In the genomic region with DNA sequence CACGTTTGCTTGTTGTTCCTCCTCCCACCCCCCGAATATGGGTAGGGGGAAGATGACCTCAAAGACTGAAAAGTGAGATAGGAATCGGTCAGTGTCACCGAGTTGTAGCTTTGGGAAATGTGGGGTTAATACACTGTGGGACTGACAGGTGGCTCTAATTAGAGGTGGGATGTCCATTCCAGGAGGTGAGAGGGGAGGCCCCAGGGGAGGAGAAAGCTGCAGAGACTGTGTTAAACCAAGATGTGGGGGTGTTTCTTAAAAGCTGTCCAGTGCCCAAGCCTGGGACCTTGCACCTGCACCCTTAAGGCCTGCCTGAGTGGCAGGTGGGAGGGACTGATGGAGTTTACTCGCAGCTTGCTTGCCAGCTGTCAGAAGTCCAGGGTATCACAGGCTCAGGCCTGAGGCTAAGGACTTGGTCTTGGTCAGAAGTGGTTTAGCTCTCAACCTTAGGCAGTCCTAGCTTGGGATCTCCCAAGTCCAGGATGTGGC, we compare ENCODE assay signal across 8 mouse cellular contexts. TPM values are rescaled to one million over a fixed set of nuclear protein-coding genes. Genes with fewer than 3 reads are reported as not detected.
A peak's percentile ranks its signal among the peaks of the same experiment; 100 is the strongest.
DNase-seq lines count a peak whose midpoint lies in the region; ATAC-seq and TF ChIP-seq lines count a peak whose summit lies in the region.

No protein-coding gene starts in this region.

- peak overlapping the region; percentile 90 for H3K4me3 ChIP-seq in megakaryocyte, embryonic 14.5 days (replicated peaks)
- H3K4me3 ChIP-seq in forebrain, postnatal 0 days (ENCODE audit: low read depth, low read length): peak overlapping the region; percentile 34; the same call in 1 of the 2 replicates
- peak overlapping the region; percentile 50 for H3K4me3 ChIP-seq in kidney, embryonic 14.5 days (ENCODE audit: low read length)

- H3K4me2 ChIP-seq in forebrain, postnatal 0 days (ENCODE audit: low read depth): peak overlapping the region; percentile 68
- H3K4me2 ChIP-seq in kidney, embryonic 14.5 days (replicated peaks; ENCODE audit: low read depth, low read length): peak overlapping the region; percentile 91

- H3K27me3 ChIP-seq in megakaryocyte, embryonic 14.5 days (replicated peaks): peaks cover 20% of the 10 kb centered on the region
- peaks cover 48% of the 10 kb centered on the region for H3K27me3 ChIP-seq in forebrain, postnatal 0 days (ENCODE audit: insufficient read depth, low read length)
- peaks cover 51% of the 10 kb centered on the region for H3K27me3 ChIP-seq in kidney, embryonic 14.5 days (ENCODE audit: control insufficient read depth, insufficient read depth, low read length)

- H3K4me1 ChIP-seq in megakaryocyte, embryonic 14.5 days: peaks cover 95% of the 10 kb centered on the region
- H3K4me1 ChIP-seq in forebrain, postnatal 0 days (ENCODE audit: insufficient read depth): peaks cover 6% of the 10 kb centered on the region; the same call in 1 of the 2 replicates
- H3K4me1 ChIP-seq in kidney, embryonic 14.5 days (ENCODE audit: control insufficient read depth, insufficient read depth, low read length): peaks cover 32% of the 10 kb centered on the region

- DNase-seq in forebrain, postnatal 0 days: no peak
- peak; percentile 81 for DNase-seq in lung, postnatal 10 days
- DNase-seq in ovary, postnatal 36 days (ENCODE audit: low spot score): no peak
- no peak for DNase-seq in frontal cortex, postnatal 36 days (ENCODE audit: low spot score in 2 of 2)

- no peak overlapping the region for H3K27ac ChIP-seq in forebrain, postnatal 0 days (ENCODE audit: low read depth, low read length)
- H3K27ac ChIP-seq in kidney, embryonic 14.5 days (ENCODE audit: low read depth, low read length): no peak overlapping the region

- TF ChIP-seq CTCF in forebrain, postnatal 0 days (IDR thresholded peaks at IDR 0.05; ENCODE audit: low read depth): no peak

- WGBS in forebrain, postnatal 0 days: 21% methylated on average over 5 of the region's 5 CpGs
- WGBS in kidney, embryonic 14.5 days: 9% methylated on average over 5 of the region's 5 CpGs

- peak overlapping the region; percentile 45; the same call in 1 of the 2 replicates for H3K9ac ChIP-seq in forebrain, postnatal 0 days
- H3K9ac ChIP-seq in kidney, embryonic 14.5 days (ENCODE audit: low read depth, low read length): peak overlapping the region; percentile 65

- no peaks in the 10 kb centered on the region for H3K9me3 ChIP-seq in megakaryocyte, embryonic 14.5 days
- no peaks in the 10 kb centered on the region for H3K9me3 ChIP-seq in forebrain, postnatal 0 days (ENCODE audit: low read length)
- H3K9me3 ChIP-seq in kidney, embryonic 14.5 days (ENCODE audit: control insufficient read depth, low read length): no peaks in the 10 kb centered on the region

- H3K36me3 ChIP-seq in megakaryocyte, embryonic 14.5 days (replicated peaks; ENCODE audit: low read length): peaks cover 55% of the 10 kb centered on the region
- H3K36me3 ChIP-seq in forebrain, postnatal 0 days (ENCODE audit: insufficient read depth): peaks cover 16% of the 10 kb centered on the region
- H3K36me3 ChIP-seq in kidney, embryonic 14.5 days (ENCODE audit: control insufficient read depth, insufficient read depth, low read length): no peaks in the 10 kb centered on the region; the same call in 1 of the 2 replicates

- ATAC-seq in megakaryocyte, adult 5-6 weeks (ENCODE audit: poor library complexity, severe bottlenecking): no peak
- ATAC-seq in forebrain, postnatal 0 days: no peak
- ATAC-seq in kidney, embryonic 14.5 days (ENCODE audit: low FRiP score, low TSS enrichment): no peak
- no peak for ATAC-seq in frontal cortex, adult (ENCODE audit: low TSS enrichment)

RNA-seq across cellular contexts. Expression of a gene that starts 1.5 kb away (rescaled TPM):
- polyA plus RNA-seq in megakaryocyte, embryonic 14.5 days (2012; ENCODE audit: insufficient read depth, low replicate concordance): 19.4 and 29.4 TPM in 2 replicates
- total RNA-seq in megakaryocyte, adult 5-6 weeks (2015): 1.6 and 1.8 TPM in 2 replicates
- total RNA-seq in megakaryocyte, adult 5-6 weeks (2017): 1.5 and 2.0 TPM in 2 replicates
- total RNA-seq in forebrain, postnatal 0 days (2014; rRNA removed): 4.5 and 7.2 TPM in 2 replicates
- 5.2 and 6.7 TPM in 2 replicates for polyA plus RNA-seq in forebrain, postnatal 0 days (2015; fragmentation: Nextera tagmentation; extraction: Ambion mirVana)
- polyA plus RNA-seq in kidney, embryonic 14.5 days (2014; fragmentation: Nextera tagmentation; extraction: Ambion mirVana): 13.1 and 13.4 TPM in 2 replicates

RNA-seq across cellular contexts. Expression of a gene that starts 4.8 kb away (rescaled TPM):
- polyA plus RNA-seq in megakaryocyte, embryonic 14.5 days (2012; ENCODE audit: insufficient read depth, low replicate concordance): 56.1 and 168 TPM in 2 replicates
- 13.3 and 16.8 TPM in 2 replicates for total RNA-seq in megakaryocyte, adult 5-6 weeks (2015)
- 21.6 and 26.4 TPM in 2 replicates for total RNA-seq in megakaryocyte, adult 5-6 weeks (2017)
- 55.8 and 62.4 TPM in 2 replicates for total RNA-seq in forebrain, postnatal 0 days (2014; rRNA removed)
- polyA plus RNA-seq in forebrain, postnatal 0 days (2015; fragmentation: Nextera tagmentation; extraction: Ambion mirVana): 12.4 and 18.7 TPM in 2 replicates
- 93.2 and 108 TPM in 2 replicates for polyA plus RNA-seq in kidney, embryonic 14.5 days (2014; fragmentation: Nextera tagmentation; extraction: Ambion mirVana)

RNA-seq across cellular contexts. Expression of a gene that starts 7.4 kb away (rescaled TPM):
- 230 and 314 TPM in 2 replicates for polyA plus RNA-seq in megakaryocyte, embryonic 14.5 days (2012; ENCODE audit: insufficient read depth, low replicate concordance)
- total RNA-seq in megakaryocyte, adult 5-6 weeks (2015): 31.2 and 34.5 TPM in 2 replicates
- total RNA-seq in megakaryocyte, adult 5-6 weeks (2017): 9.1 and 12.3 TPM in 2 replicates
- 6.2 and 7.7 TPM in 2 replicates for total RNA-seq in forebrain, postnatal 0 days (2014; rRNA removed)
- polyA plus RNA-seq in forebrain, postnatal 0 days (2015; fragmentation: Nextera tagmentation; extraction: Ambion mirVana): 18.3 and 22.4 TPM in 2 replicates
- polyA plus RNA-seq in kidney, embryonic 14.5 days (2014; fragmentation: Nextera tagmentation; extraction: Ambion mirVana): 27.4 and 31.9 TPM in 2 replicates

RNA-seq across cellular contexts. Expression of a gene that starts 12.6 kb away (rescaled TPM):
- 49.6 and 150 TPM in 2 replicates for polyA plus RNA-seq in megakaryocyte, embryonic 14.5 days (2012; ENCODE audit: insufficient read depth, low replicate concordance)
- 16.6 and 24.0 TPM in 2 replicates for total RNA-seq in megakaryocyte, adult 5-6 weeks (2015)
- 17.9 and 27.6 TPM in 2 replicates for total RNA-seq in megakaryocyte, adult 5-6 weeks (2017)
- 21.1 and 24.6 TPM in 2 replicates for total RNA-seq in forebrain, postnatal 0 days (2014; rRNA removed)
- 73.2 and 74.8 TPM in 2 replicates for polyA plus RNA-seq in forebrain, postnatal 0 days (2015; fragmentation: Nextera tagmentation; extraction: Ambion mirVana)
- 77.9 and 85.5 TPM in 2 replicates for polyA plus RNA-seq in kidney, embryonic 14.5 days (2014; fragmentation: Nextera tagmentation; extraction: Ambion mirVana)

RNA-seq across cellular contexts. Expression of a gene that starts 12.7 kb away (rescaled TPM):
- polyA plus RNA-seq in megakaryocyte, embryonic 14.5 days (2012; ENCODE audit: insufficient read depth, low replicate concordance): 53.2 and 54.8 TPM in 2 replicates
- 1.4 and 1.5 TPM in 2 replicates for total RNA-seq in megakaryocyte, adult 5-6 weeks (2015)
- total RNA-seq in megakaryocyte, adult 5-6 weeks (2017): 1.9 and 3.3 TPM in 2 replicates
- total RNA-seq in forebrain, postnatal 0 days (2014; rRNA removed): 52.5 and 79.6 TPM in 2 replicates
- 54.9 and 57.9 TPM in 2 replicates for polyA plus RNA-seq in forebrain, postnatal 0 days (2015; fragmentation: Nextera tagmentation; extraction: Ambion mirVana)
- 71.9 and 90.2 TPM in 2 replicates for polyA plus RNA-seq in kidney, embryonic 14.5 days (2014; fragmentation: Nextera tagmentation; extraction: Ambion mirVana)

Comparison
In these comparisons a context has a peak if more than half of its experiments do, and no peak if none do; other contexts are left out.
1. H3K4me3 ChIP-seq: peak in every context shown above with its lines; median percentile 90 in megakaryocyte, embryonic 14.5 days; 50 in kidney, embryonic 14.5 days; 34 in forebrain, postnatal 0 days.